Mouse (Mus musculus) liver, embryonic 12.5 days (tissue): ENCODE measurements around the gene Tnfrsf26. TPM values are rescaled to one million over a fixed set of nuclear protein-coding genes. Genes with fewer than 3 reads are reported as not detected.
A peak's percentile ranks its signal among the peaks of the same experiment; 100 is the strongest.

Source experiments
- ATAC-seq: fragments of 200-750 bp; cut with Nextera tagmentation; 2 replicates; pipeline ENCODE4 v1.8.0; 2017; ENCODE audit warnings: moderate number of reproducible peaks, mild to moderate bottlenecking, moderate library complexity
- H3K27ac ChIP-seq: fragments of 300-500 bp; sonication (generic); 2 replicates; pipeline ENCODE4 v1.5.1; 2016; ENCODE audit warnings: mild to moderate bottlenecking
- H3K27me3 ChIP-seq: fragments of 300-500 bp; sonication (generic); replicated peaks from 2 replicates; pipeline ENCODE4 v1.6.1; 2016; ENCODE audit warnings: mild to moderate bottlenecking, moderate library complexity
- H3K36me3 ChIP-seq: fragments of 300-500 bp; sonication (generic); 2 replicates; pipeline ENCODE4 v1.6.1; 2016; ENCODE audit warnings: mild to moderate bottlenecking, moderate library complexity
- H3K4me1 ChIP-seq: fragments of 300-500 bp; sonication (generic); 2 replicates; pipeline ENCODE4 v1.6.1; 2016
- H3K4me2 ChIP-seq: fragments of 300-500 bp; sonication (generic); 2 replicates; pipeline ENCODE4 v1.6.1; 2016; ENCODE audit warnings: mild to moderate bottlenecking, moderate library complexity
- H3K4me3 ChIP-seq: fragments of 300-500 bp; sonication (generic); 2 replicates; pipeline ENCODE4 v1.5.1; 2016; ENCODE audit warnings: mild to moderate bottlenecking, moderate library complexity
- H3K9ac ChIP-seq: fragments of 300-500 bp; sonication (generic); 2 replicates; pipeline ENCODE4 v1.6.1; 2016; ENCODE audit warnings: mild to moderate bottlenecking, moderate library complexity
- H3K9me3 ChIP-seq: fragments of 300-500 bp; sonication (generic); replicated peaks from 2 replicates; pipeline ENCODE4 v1.6.1; 2016; ENCODE audit warnings: mild to moderate bottlenecking, moderate library complexity
- WGBS: fragments of 180-500 bp; shearing (Covaris S2); methylation state at CpG from one replicate; pipeline ENCODE4 v1.1.7; 2016; ENCODE audit not compliant: insufficient replicate concordance; 5-methylcytosine and 5-hydroxymethylcytosine counted together
- microRNA-seq: library from miRNA; unstranded; fragments of <30 nt; microRNA quantifications from one replicate; pipeline ENCODE4, GENCODE M21; 2017
- polyA plus RNA-seq: library from polyadenylated mRNA; unstranded; fragments of >200 nt; fragmentation: Nextera tagmentation; extraction: Ambion mirVana; gene quantifications from 2 replicates; pipeline ENCODE4 v1.2.1, GENCODE M21; 2016

Tnfrsf26 gene
- polyA plus RNA-seq, 1 experiment from 2014 or later: 0.58 TPM

- no peak for ATAC-seq
Measured at GRCm38 (mm10) chr7:143592255-143592654, 36.3 kb downstream of the Tnfrsf26 start.

GRCm38 (mm10) chr7:143588006-143588405 is 40.5 kb downstream of the Tnfrsf26 start:
- Histone ChIP-seq H3K27me3 (no peaks in the 10 kb centered on the region), H3K36me3 (peaks cover 100% of the 10 kb centered on the region), H3K4me3 (no peak overlapping the region), H3K9ac (no peak overlapping the region), H3K4me1 (peaks cover 7% of the 10 kb centered on the region; the same call in 1 of the 2 replicates), H3K9me3 (no peaks in the 10 kb centered on the region), H3K4me2 (no peak overlapping the region), H3K27ac (no peak overlapping the region)
- 82% methylated on average over 4 of the region's 4 CpGs for WGBS
- ATAC-seq: no peak

More at GRCm38 (mm10) chr7:143592255-143592654, 36.3 kb downstream of the Tnfrsf26 start:
- Histone ChIP-seq H3K4me1 (peaks cover 13% of the 10 kb centered on the region; the same call in 1 of the 2 replicates), H3K4me2 (no peak overlapping the region), H3K27me3 (no peaks in the 10 kb centered on the region), H3K4me3 (no peak overlapping the region), H3K9ac (no peak overlapping the region), H3K9me3 (no peaks in the 10 kb centered on the region), H3K27ac (no peak overlapping the region), H3K36me3 (peaks cover 98% of the 10 kb centered on the region)
- WGBS: 86% methylated on average over 10 of the region's 10 CpGs

GRCm38 (mm10) chr7:143587586-143587985 is 40.9 kb downstream of the Tnfrsf26 start:
- no peak for ATAC-seq
- no peak overlapping the region for H3K9ac ChIP-seq
- no peak overlapping the region for H3K27ac ChIP-seq
- H3K4me1 ChIP-seq: peaks cover 7% of the 10 kb centered on the region; the same call in 1 of the 2 replicates
- H3K4me2 ChIP-seq: no peak overlapping the region
- peaks cover 100% of the 10 kb centered on the region for H3K36me3 ChIP-seq
- H3K4me3 ChIP-seq: no peak overlapping the region
- WGBS: 82% methylated on average over 5 of the region's 5 CpGs
- no peaks in the 10 kb centered on the region for H3K27me3 ChIP-seq
- no peaks in the 10 kb centered on the region for H3K9me3 ChIP-seq

- H3K36me3 ChIP-seq: peaks cover 100% of the 10 kb centered on the region
Measured at GRCm38 (mm10) chr7:143583956-143584355, 44.6 kb downstream of the Tnfrsf26 start.

GRCm38 (mm10) chr7:143583025-143583424 is 45.5 kb downstream of the Tnfrsf26 start:
- Histone ChIP-seq H3K4me2 (no peak overlapping the region), H3K36me3 (peaks cover 100% of the 10 kb centered on the region), H3K4me3 (no peak overlapping the region), H3K9ac (no peak overlapping the region), H3K9me3 (no peaks in the 10 kb centered on the region), H3K27me3 (no peaks in the 10 kb centered on the region), H3K27ac (no peak overlapping the region), H3K4me1 (peaks cover 3% of the 10 kb centered on the region; the same call in 1 of the 2 replicates)
- no peak for ATAC-seq
- 88% methylated on average over 5 of the region's 5 CpGs for WGBS

More at GRCm38 (mm10) chr7:143583956-143584355, 44.6 kb downstream of the Tnfrsf26 start:
- Histone ChIP-seq H3K9me3 (no peaks in the 10 kb centered on the region), H3K9ac (no peak overlapping the region), H3K4me1 (peaks cover 3% of the 10 kb centered on the region; the same call in 1 of the 2 replicates), H3K27me3 (no peaks in the 10 kb centered on the region), H3K27ac (no peak overlapping the region), H3K4me2 (no peak overlapping the region), H3K4me3 (no peak overlapping the region)
- no peak for ATAC-seq
- 39% methylated on average over 3 of the region's 3 CpGs for WGBS

GRCm38 (mm10) chr7:143575751-143576150 is 52.8 kb downstream of the Tnfrsf26 start:
- H3K27me3 ChIP-seq: no peaks in the 10 kb centered on the region
- H3K9me3 ChIP-seq: no peaks in the 10 kb centered on the region
- WGBS: 92% methylated on average over 11 of the region's 11 CpGs
- no peak overlapping the region for H3K4me2 ChIP-seq
- ATAC-seq: no peak
- peaks cover 100% of the 10 kb centered on the region for H3K36me3 ChIP-seq
- H3K27ac ChIP-seq: no peak overlapping the region
- no peaks in the 10 kb centered on the region for H3K4me1 ChIP-seq
- H3K9ac ChIP-seq: no peak overlapping the region
- H3K4me3 ChIP-seq: no peak overlapping the region

- peaks cover 100% of the 10 kb centered on the region for H3K36me3 ChIP-seq
- peak overlapping the region; percentile 10; the same call in 1 of the 2 replicates for H3K4me3 ChIP-seq
- no peaks in the 10 kb centered on the region for H3K27me3 ChIP-seq
- peak overlapping the region; percentile 93 for H3K27ac ChIP-seq
- peak overlapping the region; percentile 52 for H3K9ac ChIP-seq
- H3K9me3 ChIP-seq: no peaks in the 10 kb centered on the region
- H3K4me1 ChIP-seq: peaks cover 34% of the 10 kb centered on the region
- 23% methylated on average over 3 of the region's 3 CpGs for WGBS
- H3K4me2 ChIP-seq: peak overlapping the region; percentile 61
- ATAC-seq: peak; percentile 97
Measured at GRCm38 (mm10) chr7:143565648-143566039, 62.9 kb downstream of the Tnfrsf26 start.

- ATAC-seq: no peak
- H3K27ac ChIP-seq: peak overlapping the region; percentile 93
- H3K9ac ChIP-seq: peak overlapping the region; percentile 20; the same call in 1 of the 2 replicates
- 44% methylated on average over 6 of the region's 6 CpGs for WGBS
- peaks cover 100% of the 10 kb centered on the region for H3K36me3 ChIP-seq
- H3K9me3 ChIP-seq: no peaks in the 10 kb centered on the region
- no peaks in the 10 kb centered on the region for H3K27me3 ChIP-seq
- no peak overlapping the region for H3K4me3 ChIP-seq
- H3K4me2 ChIP-seq: peak overlapping the region; percentile 61
- H3K4me1 ChIP-seq: peaks cover 34% of the 10 kb centered on the region
Measured at GRCm38 (mm10) chr7:143565015-143565647, 63.4 kb downstream of the Tnfrsf26 start.

- no peak for ATAC-seq
- Histone ChIP-seq H3K27ac (no peak overlapping the region), H3K4me2 (no peak overlapping the region), H3K4me1 (peaks cover 34% of the 10 kb centered on the region), H3K27me3 (no peaks in the 10 kb centered on the region), H3K9ac (no peak overlapping the region), H3K36me3 (peaks cover 100% of the 10 kb centered on the region), H3K4me3 (no peak overlapping the region), H3K9me3 (no peaks in the 10 kb centered on the region)
- WGBS: 84% methylated on average over 5 of the region's 5 CpGs
Measured at GRCm38 (mm10) chr7:143563787-143564186, 64.7 kb downstream of the Tnfrsf26 start.

Small RNAs within 50 kb of the gene (microRNA-seq; reads per million reads assigned to microRNA genes)
- 2.5 reads per million for gene Mir7064

Other genes with a start within 250 kb of the Tnfrsf26 start
- gene Cdkn1c, start 167.7 kb downstream of the Tnfrsf26 start, polyA plus RNA-seq: 434 and 450 TPM in 2 replicates
- 4.5 and 5.1 TPM in 2 replicates for gene Slc22a18, start 155.0 kb downstream of the Tnfrsf26 start, polyA plus RNA-seq
- 18.1 and 18.5 TPM in 2 replicates for gene Phlda2, start 125.6 kb downstream of the Tnfrsf26 start, polyA plus RNA-seq
- gene Nap1l4, start 79.6 kb downstream of the Tnfrsf26 start, polyA plus RNA-seq: 129 and 131 TPM in 2 replicates
- 79.5 and 83.4 TPM in 2 replicates for gene Cars, start 28.6 kb downstream of the Tnfrsf26 start, polyA plus RNA-seq
- 1.3 and 1.5 TPM in 2 replicates for gene Tnfrsf22, start 20.9 kb upstream of the Tnfrsf26 start, polyA plus RNA-seq
- 0.14 and 0.16 TPM in 2 replicates for gene Tnfrsf23, start 57.1 kb upstream of the Tnfrsf26 start, polyA plus RNA-seq
- 4.7 and 4.8 TPM in 2 replicates for gene Osbpl5, start 128.3 kb upstream of the Tnfrsf26 start, polyA plus RNA-seq
- gene Mrgprg, start 138.3 kb upstream of the Tnfrsf26 start, polyA plus RNA-seq: not detected in 2 replicates
- 0.20 and 0.33 TPM in 2 replicates for gene Mrgpre, start 155.8 kb upstream of the Tnfrsf26 start, polyA plus RNA-seq
- 8.3 and 8.6 TPM in 2 replicates for gene Nadsyn1, start 194.1 kb upstream of the Tnfrsf26 start, polyA plus RNA-seq
- 47.9 and 48.6 TPM in 2 replicates for gene Dhcr7, start 194.4 kb upstream of the Tnfrsf26 start, polyA plus RNA-seq
- not detected in 2 replicates for gene Gm498, start 238.1 kb upstream of the Tnfrsf26 start, polyA plus RNA-seq